Mouse (Mus musculus) liver, adult 2 months (tissue): ENCODE data around the gene Glyatl3. TPM values are rescaled to one million over a fixed set of nuclear protein-coding genes. Genes with fewer than 3 reads are reported as not detected.

ENCODE experiments used
- DNase-seq: peaks from one replicate; pipeline ENCODE4 v3.0.0-alpha.2; 2011; ENCODE audit warnings: low read depth, low spot score; ENCODE audit errors: extremely low read depth
- H3K27ac ChIP-seq: fragments of 200-500 bp; replicated peaks from 2 replicates; pipeline ENCODE4 v1.5.1; 2012; ENCODE audit warnings: low read depth, mild to moderate bottlenecking, control low read depth, inconsistent platforms, low read length; ENCODE audit not compliant: insufficient read depth
- H3K27me3 ChIP-seq: fragments of 200-500 bp; 2 replicates; pipeline ENCODE4 v1.6.1; 2012; ENCODE audit warnings: mild to moderate bottlenecking, moderate library complexity, low read length, inconsistent platforms; ENCODE audit not compliant: control insufficient read depth, insufficient read depth
- H3K36me3 ChIP-seq: fragments of 200-500 bp; 2 replicates; pipeline ENCODE4 v1.6.1; 2012; ENCODE audit warnings: low read length, inconsistent platforms; ENCODE audit not compliant: control insufficient read depth, insufficient read depth
- H3K4me1 ChIP-seq: fragments of 200-500 bp; 2 replicates; pipeline ENCODE4 v1.6.1; 2011; ENCODE audit warnings: low read length; ENCODE audit not compliant: control insufficient read depth, insufficient read depth
- H3K4me3 ChIP-seq: fragments of 200-500 bp; 2 replicates; pipeline ENCODE4 v1.5.1; 2011; ENCODE audit warnings: low read depth, mild to moderate bottlenecking, control low read depth, low read length, moderate library complexity; ENCODE audit not compliant: insufficient read depth
- H3K79me2 ChIP-seq: fragments of 200-500 bp; 2 replicates; pipeline ENCODE4 v1.6.1; 2012; ENCODE audit warnings: inconsistent platforms, mild to moderate bottlenecking, low read length, moderate library complexity; ENCODE audit not compliant: control insufficient read depth, insufficient read depth
- H3K9ac ChIP-seq: fragments of 200-500 bp; 2 replicates; pipeline ENCODE4 v1.6.1; 2012; ENCODE audit warnings: low read depth, mild to moderate bottlenecking, control low read depth, inconsistent platforms, low read length
- CTCF ChIP-seq: fragments of 200-500 bp; IDR thresholded peaks from 2 replicates; pipeline ENCODE4 v1.5.1; 2011; ENCODE audit warnings: low read depth, low read length, control low read depth
- POLR2A ChIP-seq: fragments of 200-500 bp; IDR thresholded peaks from 2 replicates; pipeline ENCODE4 v1.6.1; 2011; ENCODE audit warnings: low read length, control low read depth; ENCODE audit not compliant: insufficient read depth; ENCODE audit errors: extremely low read depth
- WGBS: fragments of 180-500 bp; shearing (Covaris S2); methylation state at CpG from one replicate; pipeline ENCODE4 v1.1.7; 2018; 5-methylcytosine and 5-hydroxymethylcytosine counted together
- polyA plus RNA-seq: library from polyadenylated mRNA; depleted of rRNA; stranded (reverse); fragments of >200 nt; gene quantifications from 2 replicates; pipeline ENCODE4 v1.2.3, GENCODE M21; 2012
- total RNA-seq: library from RNA; depleted of rRNA; stranded (reverse); fragments of >200 nt; gene quantifications from 2 replicates; pipeline ENCODE4 v1.2.3, GENCODE M21; 2014

Glyatl3 gene
- total and polyA plus RNA-seq, 2 experiments = not detected

GRCm38 (mm10) chr17:40882172-40882571, 32.0 kb downstream of the Glyatl3 start:
- no peaks in the 10 kb centered on the region for H3K4me1 ChIP-seq
- H3K79me2 ChIP-seq = no peaks in the 10 kb centered on the region
- no peak overlapping the region for H3K4me3 ChIP-seq
- H3K27me3 ChIP-seq = no peaks in the 10 kb centered on the region
- H3K36me3 ChIP-seq = no peaks in the 10 kb centered on the region
- H3K27ac ChIP-seq = no peak overlapping the region
- no peak for DNase-seq
- WGBS = 92% methylated on average over 6 of the region's 6 CpGs
- H3K9ac ChIP-seq = no peak overlapping the region
- TF ChIP-seq CTCF = no peak

GRCm38 (mm10) chr17:40879924-40880691, 34.0 kb downstream of the Glyatl3 start, which contains the start of gene 9130008F23Rik:
9130008F23Rik (minus strand) TSS chr17:40880559.
- H3K36me3 ChIP-seq = no peaks in the 10 kb centered on the region
- no peaks in the 10 kb centered on the region for H3K4me1 ChIP-seq
- DNase-seq = peak; percentile 30
- H3K9ac ChIP-seq = peak within 1 kb of the TSS; percentile 46
- 0 out of 2 replicates have a peak within 1 kb of the TSS, but pooled peaks have one; percentile 18 for H3K27ac ChIP-seq
- no peaks in the 10 kb centered on the region for H3K79me2 ChIP-seq
- 1% methylated on average over 40 of the region's 40 CpGs for WGBS
- peak within 1 kb of the TSS; percentile 78 for H3K4me3 ChIP-seq
- TF ChIP-seq CTCF (no peak), POLR2A (no peak)
- no peaks in the 10 kb centered on the region for H3K27me3 ChIP-seq

GRCm38 (mm10) chr17:40879528-40879923, 34.6 kb downstream of the Glyatl3 start:
- Histone ChIP-seq H3K79me2 (no peaks in the 10 kb centered on the region), H3K27me3 (no peaks in the 10 kb centered on the region), H3K27ac (no peak overlapping the region), H3K9ac (no peak overlapping the region), H3K4me1 (no peaks in the 10 kb centered on the region), H3K4me3 (peak overlapping the region; percentile 78), H3K36me3 (no peaks in the 10 kb centered on the region)
- TF ChIP-seq CTCF = no peak
- no peak for TF ChIP-seq POLR2A
- DNase-seq = no peak
- 31% methylated on average over 6 of the region's 6 CpGs for WGBS

- TF ChIP-seq POLR2A = no peak
- TF ChIP-seq CTCF = no peak
- no peaks in the 10 kb centered on the region for H3K4me1 ChIP-seq
- 58% methylated on average over 3 of the region's 3 CpGs for WGBS
- no peaks in the 10 kb centered on the region for H3K27me3 ChIP-seq
- H3K27ac ChIP-seq = no peak overlapping the region
- H3K36me3 ChIP-seq = no peaks in the 10 kb centered on the region
- no peak overlapping the region for H3K4me3 ChIP-seq
- H3K79me2 ChIP-seq = no peaks in the 10 kb centered on the region
- no peak overlapping the region for H3K9ac ChIP-seq
- DNase-seq = no peak
Observed at GRCm38 (mm10) chr17:40877741-40878140, 36.4 kb downstream of the Glyatl3 start.

- Histone ChIP-seq H3K27ac (no peak overlapping the region), H3K27me3 (no peaks in the 10 kb centered on the region), H3K79me2 (no peaks in the 10 kb centered on the region), H3K4me3 (no peak overlapping the region), H3K9ac (no peak overlapping the region), H3K4me1 (no peaks in the 10 kb centered on the region), H3K36me3 (no peaks in the 10 kb centered on the region)
- DNase-seq = no peak
- TF ChIP-seq POLR2A = no peak
- TF ChIP-seq CTCF = no peak
- WGBS = 75% methylated on average over 1 of the region's 1 CpGs
Observed at GRCm38 (mm10) chr17:40875568-40875967, 38.6 kb downstream of the Glyatl3 start.

- WGBS = 87% methylated on average over 3 of the region's 3 CpGs
- no peak for TF ChIP-seq POLR2A
- no peak for TF ChIP-seq CTCF
- no peak overlapping the region for H3K27ac ChIP-seq
- H3K9ac ChIP-seq = no peak overlapping the region
- H3K36me3 ChIP-seq = no peaks in the 10 kb centered on the region
- no peak for DNase-seq
- no peaks in the 10 kb centered on the region for H3K4me1 ChIP-seq
- no peaks in the 10 kb centered on the region for H3K79me2 ChIP-seq
- H3K4me3 ChIP-seq = no peak overlapping the region
- H3K27me3 ChIP-seq = no peaks in the 10 kb centered on the region
Observed at GRCm38 (mm10) chr17:40874701-40875100, 39.4 kb downstream of the Glyatl3 start.
